Mouse (Mus musculus): ENCODE measurements around the gene Rab43. TPM values are rescaled to one million over a fixed set of nuclear protein-coding genes. Genes with fewer than 3 reads are reported as not detected.
A peak's percentile ranks its signal among the peaks of the same experiment; 100 is the strongest.

Rab43 gene
- polyA plus RNA-seq (2016; fragmentation: Nextera tagmentation; extraction: Ambion mirVana) = 9.2 and 10.8 TPM in 2 replicates

DNA sequence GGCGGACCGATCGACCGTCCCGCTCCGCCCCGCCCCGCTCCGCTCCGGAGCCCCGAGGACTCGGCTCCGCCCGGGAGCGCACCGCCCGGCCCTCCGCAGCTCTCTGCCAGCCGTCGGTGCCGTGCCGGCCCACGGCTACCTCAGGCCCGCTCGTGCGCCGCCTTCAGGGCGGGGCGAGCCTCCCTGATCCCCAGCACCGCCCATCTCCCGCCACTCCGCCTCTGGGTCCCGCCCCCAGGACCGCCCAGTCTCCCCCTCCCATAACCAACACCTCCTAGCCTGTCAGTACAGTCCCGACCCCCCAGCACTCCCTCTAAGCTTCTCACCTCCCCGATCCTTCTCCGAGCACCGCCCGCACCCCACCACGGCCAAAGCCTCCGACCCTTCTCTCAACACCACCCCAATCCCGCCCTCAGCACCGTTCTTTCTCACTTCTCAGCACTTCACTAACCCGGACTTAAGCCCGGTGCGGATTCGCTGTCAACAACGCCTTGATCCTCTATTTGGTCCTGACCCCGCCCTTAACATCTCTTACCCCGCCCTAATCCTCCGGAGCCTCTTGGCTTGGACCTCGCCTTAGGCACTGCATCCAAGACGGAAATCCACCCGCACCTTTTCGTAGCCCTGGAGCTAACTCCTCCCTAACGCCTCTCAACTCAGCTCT lies at the start of gene Rab43:
Gene Rab43 (minus strand): TSS at position 490 of the 664 bp plus-strand sequence.
- Histone ChIP-seq H3K4me3 (peak within 1 kb of the TSS; percentile 64), H3K4me2 (replicated peaks) (peak within 1 kb of the TSS; percentile 96), H3K4me1 (peaks cover 11% of the 10 kb centered on the region), H3K9ac (peak within 1 kb of the TSS; percentile 78), H3K9me3 (no peaks in the 10 kb centered on the region), H3K27ac (0 out of 2 replicates have a peak within 1 kb of the TSS, but pooled peaks have one; percentile 17), H3K27me3 (replicated peaks) (no peaks in the 10 kb centered on the region), H3K36me3 (peaks cover 27% of the 10 kb centered on the region)
- under 1% methylated on average over 56 of the region's 56 CpGs for WGBS
- ATAC-seq (ENCODE audit: low FRiP score, low read depth) = peak; percentile 96

DNA sequence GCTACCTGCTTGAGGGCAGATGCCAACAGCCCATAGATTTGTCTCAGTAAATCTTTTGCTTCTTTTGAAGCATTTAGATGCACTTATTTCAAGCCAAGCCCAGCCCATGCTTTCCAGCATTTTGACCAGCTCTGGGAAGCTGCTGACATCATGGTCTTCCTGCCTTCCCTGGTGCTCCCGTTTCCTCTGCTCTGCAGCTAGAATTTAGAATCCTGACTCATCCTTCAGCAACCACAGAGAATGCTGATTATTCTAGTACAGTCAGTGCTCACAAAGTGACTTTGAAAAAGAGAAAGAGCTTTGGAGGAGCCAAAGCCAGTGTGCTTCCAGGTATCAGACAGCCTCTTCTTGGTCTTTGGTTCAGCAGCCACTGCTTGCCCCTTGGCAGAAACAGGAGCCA lies 45.1 kb upstream of the Rab43 start:
- WGBS = 68% methylated on average over 1 of the region's 1 CpGs

DNA sequence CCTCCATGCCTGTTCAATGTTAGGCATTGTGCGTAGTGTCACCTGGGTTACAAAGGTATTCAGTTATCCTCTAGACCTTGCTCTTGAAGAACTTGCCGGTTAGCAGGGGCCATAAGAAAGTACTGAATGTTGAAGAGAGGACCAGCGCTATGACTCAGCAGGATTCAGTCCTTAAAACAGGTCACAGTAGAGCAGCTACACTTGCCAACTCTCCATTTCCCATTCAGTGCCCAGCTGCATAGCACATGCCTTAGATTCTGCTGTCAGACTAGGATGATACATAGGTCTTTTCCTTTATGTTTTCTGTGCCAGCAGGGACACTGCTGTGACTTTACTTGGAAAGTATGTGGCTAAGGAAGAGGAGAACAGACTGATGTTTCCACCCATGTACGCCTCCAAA lies 41.5 kb upstream of the Rab43 start:
- Histone ChIP-seq H3K9me3 (no peaks in the 10 kb centered on the region), H3K4me1 (peaks cover 9% of the 10 kb centered on the region; the same call in 1 of the 2 replicates), H3K9ac (no peak overlapping the region), H3K4me3 (no peak overlapping the region), H3K27me3 (replicated peaks) (no peaks in the 10 kb centered on the region), H3K4me2 (replicated peaks) (no peak overlapping the region), H3K36me3 (no peaks in the 10 kb centered on the region), H3K27ac (no peak overlapping the region)
- no peak for ATAC-seq (ENCODE audit: low FRiP score, low read depth)
- 87% methylated on average over 4 of the region's 4 CpGs for WGBS

More for the DNA sequence above, 45.1 kb upstream of the Rab43 start:
- no peak overlapping the region for H3K27ac ChIP-seq
- no peaks in the 10 kb centered on the region for H3K4me1 ChIP-seq
- H3K9me3 ChIP-seq = no peaks in the 10 kb centered on the region
- no peak overlapping the region for H3K4me2 ChIP-seq (replicated peaks)
- no peak overlapping the region for H3K4me3 ChIP-seq
- H3K27me3 ChIP-seq (replicated peaks) = no peaks in the 10 kb centered on the region
- H3K9ac ChIP-seq = no peak overlapping the region
- ATAC-seq (ENCODE audit: low FRiP score, low read depth) = no peak
- H3K36me3 ChIP-seq = no peaks in the 10 kb centered on the region

DNA sequence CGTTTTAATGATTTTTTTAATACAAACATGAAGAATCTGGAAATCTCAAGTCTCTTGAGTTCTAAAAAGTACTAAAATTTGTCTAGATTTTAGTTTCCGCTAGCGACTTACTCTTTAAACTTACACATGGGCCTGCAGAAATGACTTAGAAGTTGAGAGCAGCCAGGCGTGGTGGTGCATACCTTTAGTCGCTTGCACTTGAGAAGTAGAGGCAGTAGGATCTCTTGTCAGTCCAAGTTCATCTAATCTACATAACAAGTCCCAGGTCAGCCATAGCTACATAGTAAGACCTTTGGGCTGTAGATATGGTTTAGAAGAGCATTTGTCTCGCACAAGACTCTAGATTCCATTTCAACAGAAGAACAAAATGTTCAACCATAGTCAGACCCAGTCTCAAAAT lies 39.9 kb upstream of the Rab43 start:
- 81% methylated on average over 6 of the region's 6 CpGs for WGBS
- Histone ChIP-seq H3K9me3 (no peaks in the 10 kb centered on the region), H3K9ac (no peak overlapping the region), H3K4me3 (no peak overlapping the region), H3K4me1 (peaks cover 20% of the 10 kb centered on the region; the same call in 1 of the 2 replicates), H3K4me2 (replicated peaks) (no peak overlapping the region), H3K36me3 (no peaks in the 10 kb centered on the region; the same call in 1 of the 2 replicates), H3K27me3 (replicated peaks) (no peaks in the 10 kb centered on the region), H3K27ac (no peak overlapping the region)
- ATAC-seq (ENCODE audit: low FRiP score, low read depth) = no peak

DNA sequence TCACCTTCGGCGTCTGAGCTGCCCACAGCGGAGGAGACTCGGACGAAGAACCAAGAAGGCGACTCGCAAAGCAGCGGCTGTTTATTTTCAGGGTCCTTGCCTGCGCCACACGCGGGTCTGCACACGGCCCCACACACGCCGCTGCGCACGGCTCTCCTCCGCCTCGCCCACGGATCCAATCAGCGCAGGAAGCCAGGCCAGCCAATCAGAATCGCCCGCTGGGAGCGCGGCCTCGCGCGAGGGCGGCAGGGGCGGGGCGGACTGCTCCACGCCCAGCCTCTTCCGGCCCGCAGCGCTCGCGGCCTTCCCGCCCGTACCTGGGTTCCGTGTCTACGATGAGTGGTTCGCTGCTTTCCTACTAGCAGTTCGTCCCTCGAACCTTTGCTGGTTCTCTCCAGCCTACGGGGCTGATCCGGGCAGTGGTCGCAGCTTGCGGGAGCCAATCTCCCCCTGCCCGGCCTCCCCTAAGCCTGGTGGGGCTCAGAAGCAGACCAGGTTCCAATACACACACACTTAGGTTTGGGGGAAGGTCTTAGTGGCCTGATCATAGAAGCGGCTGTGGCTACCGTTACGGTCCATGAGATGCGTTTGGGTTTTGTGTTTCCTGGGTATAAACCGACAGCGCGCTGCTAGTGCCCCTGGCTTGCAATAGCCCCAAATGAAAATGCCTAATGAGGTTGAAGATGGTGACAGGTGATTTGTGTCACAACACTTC lies 39.1 kb upstream of the Rab43 start, which contains the start of gene Cnbp:
Gene Cnbp (minus strand): TSS at position 207 of the 715 bp plus-strand sequence.
- Histone ChIP-seq H3K27me3 (replicated peaks) (no peaks in the 10 kb centered on the region), H3K4me2 (replicated peaks) (peak within 1 kb of the TSS; percentile 84), H3K27ac (peak within 1 kb of the TSS; percentile 83), H3K4me3 (peak within 1 kb of the TSS; percentile 100), H3K36me3 (no peaks in the 10 kb centered on the region; the same call in 1 of the 2 replicates), H3K4me1 (peaks cover 22% of the 10 kb centered on the region; the same call in 1 of the 2 replicates), H3K9ac (peak within 1 kb of the TSS; percentile 99), H3K9me3 (no peaks in the 10 kb centered on the region)
- whole genome bisulfite sequencing = under 1% methylated on average over 55 of the region's 55 CpGs
- peak; percentile 97 for ATAC-seq (ENCODE audit: low FRiP score, low read depth)

DNA sequence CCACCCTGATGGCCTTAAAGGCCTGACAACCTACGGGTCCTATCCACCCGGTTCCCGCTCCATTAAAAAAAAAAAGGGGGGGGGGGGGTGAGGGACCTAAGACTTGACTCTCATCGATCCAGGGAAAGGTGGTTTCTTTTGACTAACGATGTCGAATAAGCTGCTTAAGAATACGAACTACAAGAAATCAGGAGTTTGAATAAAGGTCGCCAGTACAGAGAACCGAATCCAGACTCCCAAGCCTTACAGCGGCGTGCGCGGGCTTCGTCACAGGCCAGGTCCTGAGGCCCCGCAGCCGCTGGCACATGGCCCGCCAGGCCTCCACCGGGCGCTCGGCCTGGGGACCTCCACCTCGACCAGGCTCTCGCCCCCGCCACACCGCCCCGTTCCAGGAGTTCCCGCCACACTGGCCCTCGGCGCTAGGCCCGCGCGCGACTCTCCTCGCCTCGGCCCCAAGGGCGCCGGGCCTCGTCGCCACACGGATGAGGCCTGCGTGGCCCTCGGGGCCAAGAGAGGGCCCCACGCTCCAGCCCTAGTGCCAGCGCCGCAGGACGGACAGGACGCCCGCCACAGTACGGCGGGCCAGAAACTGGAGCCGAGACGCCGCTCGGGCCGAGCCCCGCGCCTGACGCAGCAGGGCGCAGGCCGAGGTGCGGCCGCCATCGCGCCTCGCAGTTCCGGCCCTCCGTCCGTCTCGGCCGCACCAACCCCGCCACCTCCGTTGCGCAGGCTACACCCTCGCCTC lies 38.4 kb upstream of the Rab43 start:
- peak overlapping the region; percentile 99 for H3K9ac ChIP-seq
- no peaks in the 10 kb centered on the region for H3K27me3 ChIP-seq (replicated peaks)
- under 1% methylated on average over 73 of the region's 73 CpGs for WGBS
- H3K36me3 ChIP-seq = peaks cover 3% of the 10 kb centered on the region
- peak; percentile 79 for ATAC-seq (ENCODE audit: low FRiP score, low read depth)
- no peaks in the 10 kb centered on the region for H3K9me3 ChIP-seq
- peak overlapping the region; percentile 84 for H3K4me2 ChIP-seq (replicated peaks)
- peaks cover 22% of the 10 kb centered on the region; the same call in 1 of the 2 replicates for H3K4me1 ChIP-seq
- peak overlapping the region; percentile 83 for H3K27ac ChIP-seq
- peak overlapping the region; percentile 100 for H3K4me3 ChIP-seq

DNA sequence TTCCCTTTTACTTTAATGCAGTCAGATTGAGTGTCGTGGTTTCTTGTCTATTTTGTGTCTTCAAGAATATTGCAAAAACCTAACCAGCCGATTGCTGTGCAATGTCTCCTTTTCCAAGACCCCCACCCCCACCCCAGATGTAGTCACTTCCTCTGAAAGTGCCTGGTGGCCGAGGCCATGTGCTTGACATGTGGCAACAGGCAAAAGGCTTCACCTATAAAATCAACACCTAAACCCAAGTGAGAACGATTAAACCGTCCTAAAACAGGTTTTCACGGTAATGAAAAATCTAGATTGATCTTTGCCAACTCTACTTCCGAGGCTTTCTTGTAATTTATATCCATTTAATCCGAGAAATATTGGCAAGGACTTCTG lies 37.8 kb upstream of the Rab43 start:
- H3K36me3 ChIP-seq = peaks cover 8% of the 10 kb centered on the region
- peak overlapping the region; percentile 100 for H3K4me3 ChIP-seq
- peak overlapping the region; percentile 99 for H3K9ac ChIP-seq
- no peak overlapping the region for H3K27ac ChIP-seq
- peaks cover 22% of the 10 kb centered on the region; the same call in 1 of the 2 replicates for H3K4me1 ChIP-seq
- H3K9me3 ChIP-seq = no peaks in the 10 kb centered on the region
- WGBS = under 1% methylated on average over 8 of the region's 8 CpGs
- H3K4me2 ChIP-seq (replicated peaks) = peak overlapping the region; percentile 84
- no peak for ATAC-seq (ENCODE audit: low FRiP score, low read depth)
- H3K27me3 ChIP-seq (replicated peaks) = no peaks in the 10 kb centered on the region

DNA sequence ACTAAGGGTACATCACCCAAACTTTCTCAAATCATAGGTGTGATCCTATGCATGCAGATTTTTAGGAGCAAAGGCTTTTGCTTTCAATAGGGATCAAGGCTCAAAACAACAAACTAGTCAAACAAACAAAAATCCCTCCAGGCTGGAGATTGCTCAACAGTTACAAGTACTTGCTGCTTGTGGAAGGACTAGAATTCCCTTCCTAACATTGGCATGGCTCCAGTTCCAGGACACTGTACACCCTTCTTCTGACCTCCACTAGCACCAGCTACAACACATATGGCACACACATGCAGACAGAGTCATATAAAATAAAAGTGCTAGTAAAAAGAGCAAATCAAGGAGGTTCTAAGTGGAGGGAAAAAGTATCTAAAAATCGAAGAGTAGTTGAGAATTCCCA lies 34.8 kb upstream of the Rab43 start:
- Histone ChIP-seq H3K4me2 (replicated peaks) (no peak overlapping the region), H3K9me3 (no peaks in the 10 kb centered on the region), H3K4me3 (no peak overlapping the region), H3K36me3 (peaks cover 33% of the 10 kb centered on the region), H3K27me3 (replicated peaks) (no peaks in the 10 kb centered on the region), H3K9ac (no peak overlapping the region), H3K4me1 (peaks cover 22% of the 10 kb centered on the region; the same call in 1 of the 2 replicates), H3K27ac (no peak overlapping the region)
- WGBS = 84% methylated on average over 1 of the region's 1 CpGs
- no peak for ATAC-seq (ENCODE audit: low FRiP score, low read depth)

DNA sequence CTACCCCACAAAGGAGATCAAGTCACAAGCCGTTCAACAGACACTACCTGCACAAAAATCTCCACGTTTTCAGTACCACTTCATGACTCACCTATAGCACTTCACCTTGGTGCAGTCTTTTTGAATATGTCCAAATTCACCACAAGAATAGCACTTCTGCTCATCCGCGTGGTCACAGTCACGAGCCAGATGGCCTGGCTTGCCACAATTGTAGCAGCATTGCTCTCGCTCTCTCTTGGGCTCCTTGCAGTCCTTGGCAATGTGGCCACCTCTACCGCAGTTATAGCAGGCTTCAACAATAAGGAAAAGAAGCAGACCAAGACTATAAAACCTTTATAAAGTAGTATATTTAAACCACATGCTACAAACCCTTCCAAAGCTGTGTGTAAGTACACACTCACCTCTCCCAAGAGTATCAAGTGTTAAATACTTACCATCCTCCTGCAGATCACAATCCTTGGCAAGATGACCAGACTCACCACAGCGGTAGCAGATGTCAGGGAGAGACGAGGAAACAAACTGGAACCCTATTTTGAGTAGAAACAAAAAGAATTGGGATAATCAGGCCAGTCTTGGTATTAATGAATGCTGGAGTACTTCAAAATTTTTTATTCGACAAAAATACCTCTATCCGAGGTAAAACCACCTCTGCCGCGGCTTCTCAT lies 33.2 kb upstream of the Rab43 start:
- Histone ChIP-seq H3K9ac (no peak overlapping the region), H3K27me3 (replicated peaks) (no peaks in the 10 kb centered on the region), H3K4me2 (replicated peaks) (no peak overlapping the region), H3K9me3 (no peaks in the 10 kb centered on the region), H3K36me3 (peaks cover 36% of the 10 kb centered on the region), H3K4me3 (no peak overlapping the region), H3K4me1 (peaks cover 18% of the 10 kb centered on the region; the same call in 1 of the 2 replicates), H3K27ac (no peak overlapping the region)
- ATAC-seq (ENCODE audit: low FRiP score, low read depth) = no peak
- WGBS = 93% methylated on average over 13 of the region's 13 CpGs

DNA sequence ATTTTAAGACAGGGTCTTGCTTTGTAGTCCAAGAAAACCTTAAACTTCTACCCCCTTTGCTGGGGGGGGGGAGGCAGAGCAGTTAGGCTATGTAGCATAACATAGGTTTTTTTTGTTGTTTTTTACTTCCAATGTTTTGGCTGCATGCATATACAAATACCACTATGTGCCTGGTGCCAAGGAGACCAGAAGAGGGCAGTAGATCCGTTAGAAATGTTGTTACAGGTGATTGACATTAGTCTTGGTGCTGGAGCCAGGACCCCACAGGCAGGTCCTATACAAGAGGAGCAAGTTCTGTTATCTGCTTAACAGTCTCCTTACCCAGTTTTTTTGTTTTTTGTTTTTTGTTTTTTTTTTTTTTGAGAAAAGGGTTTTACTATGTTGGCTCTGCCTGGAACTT lies 30.3 kb upstream of the Rab43 start:
- H3K4me1 ChIP-seq = peaks cover 14% of the 10 kb centered on the region; the same call in 1 of the 2 replicates
- no peak overlapping the region for H3K4me3 ChIP-seq
- H3K9me3 ChIP-seq = no peaks in the 10 kb centered on the region
- no peak for ATAC-seq (ENCODE audit: low FRiP score, low read depth)
- WGBS = 26% methylated on average over 1 of the region's 1 CpGs
- H3K9ac ChIP-seq = no peak overlapping the region
- peaks cover 36% of the 10 kb centered on the region for H3K36me3 ChIP-seq
- H3K27ac ChIP-seq = no peak overlapping the region
- no peaks in the 10 kb centered on the region for H3K27me3 ChIP-seq (replicated peaks)
- H3K4me2 ChIP-seq (replicated peaks) = no peak overlapping the region

DNA sequence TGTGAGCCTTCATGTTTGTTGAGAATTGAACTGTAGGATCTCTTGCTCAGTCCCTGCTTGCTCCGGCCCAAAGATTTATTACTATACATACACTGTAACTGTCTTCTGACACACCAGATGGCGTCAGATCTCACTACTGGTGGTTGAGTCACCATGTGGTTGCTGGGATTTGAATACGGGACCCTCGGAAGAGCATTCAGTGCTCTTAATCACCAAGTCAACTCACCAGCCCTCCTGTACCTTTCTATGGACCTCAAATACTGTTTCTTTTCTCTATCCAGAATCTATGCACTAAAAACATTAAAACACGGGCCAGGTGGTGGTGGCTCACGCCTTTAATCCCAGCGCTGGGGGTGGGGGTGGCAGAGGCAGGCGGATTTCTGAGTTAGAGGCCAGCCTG lies 29.7 kb upstream of the Rab43 start:
- H3K27me3 ChIP-seq (replicated peaks) = no peaks in the 10 kb centered on the region
- WGBS = 77% methylated on average over 8 of the region's 8 CpGs
- ATAC-seq (ENCODE audit: low FRiP score, low read depth) = no peak
- peaks cover 36% of the 10 kb centered on the region for H3K36me3 ChIP-seq
- no peak overlapping the region for H3K4me3 ChIP-seq
- no peak overlapping the region for H3K27ac ChIP-seq
- no peak overlapping the region for H3K4me2 ChIP-seq (replicated peaks)
- peaks cover 10% of the 10 kb centered on the region; the same call in 1 of the 2 replicates for H3K4me1 ChIP-seq
- no peak overlapping the region for H3K9ac ChIP-seq
- no peaks in the 10 kb centered on the region for H3K9me3 ChIP-seq

All from neural tube, embryonic 12.5 days (tissue).